Mouse (Mus musculus) erythroblast, adult 5-6 weeks (primary cell): ENCODE data around the gene D17Wsu92e. TPM values are rescaled to one million over a fixed set of nuclear protein-coding genes. Genes with fewer than 3 reads are reported as not detected.

Experiments used
- ATAC-seq: replicated peaks from 2 replicates; pipeline ENCODE4 v1.8.0; 2016; ENCODE audit warnings: moderate number of reproducible peaks, mild to moderate bottlenecking, moderate TSS enrichment, inconsistent platforms; ENCODE audit not compliant: poor library complexity, low FRiP score, severe bottlenecking
- total RNA-seq, 2 experiments: library from RNA; stranded (forward) in 1 of 2; stranded (reverse) in 1 of 2; fragments of 150-400 nt in 1 of 2; fragments of 200-764, 138-1000 nt in 1 of 2; gene quantifications; 2 replicates each; pipeline versions ENCODE4 v1.2.3 to v1.2.4; 2015 to 2017; ENCODE audit warnings: low replicate concordance in 2 of 2

Gene D17Wsu92e
- total RNA-seq, 2 experiments from 2014 or later, result 63.8 to 193 TPM

- ATAC-seq, result no peak
Observed at GRCm38 (mm10) chr17:27707954-27708661, 112.3 kb downstream of the D17Wsu92e start.

GRCm38 (mm10) chr17:27705661-27706060 lies 114.8 kb downstream of the D17Wsu92e start:
- no peak for ATAC-seq

DNA sequence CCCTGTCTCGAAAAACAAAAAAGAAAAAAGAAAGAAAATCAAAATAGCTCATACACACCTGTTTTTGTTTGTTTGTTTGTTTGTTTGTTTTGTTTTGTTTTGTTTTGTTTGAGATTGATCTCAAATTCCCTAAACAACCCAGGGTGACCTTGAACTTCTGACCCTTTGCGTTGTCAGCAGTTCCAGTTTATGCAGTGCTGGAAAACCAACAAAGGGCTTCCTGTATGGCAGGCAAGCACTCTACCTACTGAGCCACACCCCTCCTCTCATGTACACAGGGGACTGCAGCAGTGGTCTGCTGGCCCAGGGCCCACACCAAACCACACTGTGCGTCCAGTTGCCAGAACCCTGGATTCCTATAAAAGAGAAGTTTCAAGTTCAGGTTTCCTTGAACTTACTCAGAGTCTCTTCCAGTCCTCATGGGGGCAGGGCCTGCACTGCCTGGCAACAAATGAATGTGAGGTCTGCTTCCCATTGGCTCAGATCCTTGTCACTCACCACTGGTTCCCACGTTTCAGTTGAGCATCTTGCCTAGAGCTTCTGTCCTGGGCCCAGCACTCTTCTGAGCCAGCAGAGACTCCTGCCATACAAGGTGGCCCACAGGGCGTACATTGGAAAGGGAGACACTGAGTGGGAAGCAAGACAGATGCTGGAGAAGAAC lies 116.4 kb downstream of the D17Wsu92e start:
- ATAC-seq, result no peak

- ATAC-seq, result 0 out of 2 replicates have a peak, but pooled peaks have one; percentile 51
Observed at GRCm38 (mm10) chr17:27702518-27702917, 117.9 kb downstream of the D17Wsu92e start.

GRCm38 (mm10) chr17:27701856-27702255 lies 118.6 kb downstream of the D17Wsu92e start:
- ATAC-seq, result no peak

Other genes with a start within 250 kb of the D17Wsu92e start
- 16.9 and 23.6 TPM in 2 replicates for gene Nudt3, start 197.2 kb downstream of the D17Wsu92e start, total RNA-seq (2015; ENCODE audit: low replicate concordance)
- 26.0 and 34.3 TPM in 2 replicates for gene Nudt3, start 197.2 kb downstream of the D17Wsu92e start, total RNA-seq (2017; ENCODE audit: low replicate concordance)
- not detected in 2 replicates for gene RPS10-NUDT3, start 185.4 kb downstream of the D17Wsu92e start, total RNA-seq (2015; ENCODE audit: low replicate concordance)
- gene RPS10-NUDT3, start 185.4 kb downstream of the D17Wsu92e start, total RNA-seq (2017; ENCODE audit: low replicate concordance), result not detected in 2 replicates
- gene Rps10, start 184.0 kb downstream of the D17Wsu92e start, total RNA-seq (2015; ENCODE audit: low replicate concordance), result 540 and 553 TPM in 2 replicates
- 311 and 359 TPM in 2 replicates for gene Rps10, start 184.0 kb downstream of the D17Wsu92e start, total RNA-seq (2017; ENCODE audit: low replicate concordance)
- gene Pacsin1, start 165.1 kb downstream of the D17Wsu92e start, total RNA-seq (2015; ENCODE audit: low replicate concordance), result not detected in 2 replicates
- not detected in 2 replicates for gene Pacsin1, start 165.1 kb downstream of the D17Wsu92e start, total RNA-seq (2017; ENCODE audit: low replicate concordance)
- not detected in 2 replicates for gene Spdef, start 91.7 kb downstream of the D17Wsu92e start, total RNA-seq (2015; ENCODE audit: low replicate concordance)
- gene Spdef, start 91.7 kb downstream of the D17Wsu92e start, total RNA-seq (2017; ENCODE audit: low replicate concordance), result not detected in 2 replicates
- gene Snrpc, start 17.5 kb upstream of the D17Wsu92e start, total RNA-seq (2015; ENCODE audit: low replicate concordance), result 20.6 and 60.0 TPM in 2 replicates
- gene Snrpc, start 17.5 kb upstream of the D17Wsu92e start, total RNA-seq (2017; ENCODE audit: low replicate concordance), result 43.8 and 51.5 TPM in 2 replicates
- 3.3 and 4.4 TPM in 2 replicates for gene Uhrf1bp1, start 35.8 kb upstream of the D17Wsu92e start, total RNA-seq (2015; ENCODE audit: low replicate concordance)
- 4.3 and 5.4 TPM in 2 replicates for gene Uhrf1bp1, start 35.8 kb upstream of the D17Wsu92e start, total RNA-seq (2017; ENCODE audit: low replicate concordance)
- 6.1 and 6.7 TPM in 2 replicates for gene Anks1, start 88.7 kb upstream of the D17Wsu92e start, total RNA-seq (2015; ENCODE audit: low replicate concordance)
- 6.1 and 8.5 TPM in 2 replicates for gene Anks1, start 88.7 kb upstream of the D17Wsu92e start, total RNA-seq (2017; ENCODE audit: low replicate concordance)
- gene Taf11, start 89.2 kb upstream of the D17Wsu92e start, total RNA-seq (2015; ENCODE audit: low replicate concordance), result 5.2 and 9.8 TPM in 2 replicates
- gene Taf11, start 89.2 kb upstream of the D17Wsu92e start, total RNA-seq (2017; ENCODE audit: low replicate concordance), result 5.4 and 8.5 TPM in 2 replicates